Comparison of ENCODE assay signal across 8 mouse cellular contexts in genomic region chr2:120068555-120069465, GRCm38 (mm10). TPM values are rescaled to one million over a fixed set of nuclear protein-coding genes. Genes with fewer than 3 reads are reported as not detected.
DNase-seq lines count a peak whose midpoint lies in the region; ATAC-seq and TF ChIP-seq lines count a peak whose summit lies in the region.

No protein-coding gene starts in this region.

- H3K4me2 ChIP-seq in hindbrain, embryonic 13.5 days: peak overlapping the region; percentile 19; the same call in 1 of the 2 replicates
- no peak overlapping the region for H3K4me2 ChIP-seq in liver, embryonic 12.5 days
- no peak overlapping the region for H3K4me2 ChIP-seq in neural tube, embryonic 15.5 days

- peak overlapping the region; percentile 26; the same call in 1 of the 2 replicates for H3K9ac ChIP-seq in hindbrain, embryonic 13.5 days
- no peak overlapping the region for H3K9ac ChIP-seq in liver, embryonic 12.5 days
- no peak overlapping the region for H3K9ac ChIP-seq in neural tube, embryonic 15.5 days (replicated peaks)

- H3K4me3 ChIP-seq in G1E (ENCODE audit: low read depth, low read length): no peak overlapping the region
- no peak overlapping the region for H3K4me3 ChIP-seq in hindbrain, embryonic 13.5 days
- H3K4me3 ChIP-seq in liver, embryonic 12.5 days: no peak overlapping the region
- no peak overlapping the region for H3K4me3 ChIP-seq in neural tube, embryonic 15.5 days (replicated peaks)

- H3K27me3 ChIP-seq in G1E (ENCODE audit: insufficient read depth, low read length): peaks cover 53% of the 10 kb centered on the region
- no peaks in the 10 kb centered on the region for H3K27me3 ChIP-seq in hindbrain, embryonic 13.5 days
- H3K27me3 ChIP-seq in liver, embryonic 12.5 days (replicated peaks): peaks cover 10% of the 10 kb centered on the region; the same call in 1 of the 2 replicates
- no peaks in the 10 kb centered on the region; the same call in 1 of the 2 replicates for H3K27me3 ChIP-seq in neural tube, embryonic 15.5 days (replicated peaks)

- H3K4me1 ChIP-seq in G1E (ENCODE audit: insufficient read depth, low read depth, low read length): no peaks in the 10 kb centered on the region
- H3K4me1 ChIP-seq in hindbrain, embryonic 13.5 days (replicated peaks): peaks cover 11% of the 10 kb centered on the region
- no peaks in the 10 kb centered on the region for H3K4me1 ChIP-seq in liver, embryonic 12.5 days
- peaks cover 7% of the 10 kb centered on the region; the same call in 1 of the 2 replicates for H3K4me1 ChIP-seq in neural tube, embryonic 15.5 days

- DNase-seq in adrenal gland, postnatal 10 days: peak; percentile 68
- DNase-seq in adrenal gland, postnatal 4 days (ENCODE audit: low spot score in 2 of 2): no peak
- DNase-seq in G1E (ENCODE audit: low spot score): no peak
- DNase-seq in embryo, embryonic 10.5 days (ENCODE audit: low spot score): peak; percentile 77

- H3K27ac ChIP-seq in hindbrain, embryonic 13.5 days: no peak overlapping the region
- H3K27ac ChIP-seq in liver, embryonic 12.5 days: no peak overlapping the region
- no peak overlapping the region for H3K27ac ChIP-seq in neural tube, embryonic 15.5 days (replicated peaks)

- no peaks in the 10 kb centered on the region for H3K36me3 ChIP-seq in G1E (replicated peaks)
- H3K36me3 ChIP-seq in hindbrain, embryonic 13.5 days: no peaks in the 10 kb centered on the region
- no peaks in the 10 kb centered on the region for H3K36me3 ChIP-seq in liver, embryonic 12.5 days
- no peaks in the 10 kb centered on the region for H3K36me3 ChIP-seq in neural tube, embryonic 15.5 days

- TF ChIP-seq CTCF in G1E (IDR thresholded peaks at IDR 0.05; ENCODE audit: low read depth, low read length): 0 out of 2 replicates have a peak, but pooled peaks have one; percentile 22

- ATAC-seq in G1E (ENCODE audit: extremely low read depth, insufficient number of reproducible peaks, low FRiP score, poor library complexity, severe bottlenecking): no peak
- ATAC-seq in hindbrain, embryonic 13.5 days (ENCODE audit: low FRiP score): peak; percentile 33; the same call in 1 of the 2 replicates
- peak; percentile 40 for ATAC-seq in liver, embryonic 12.5 days
- ATAC-seq in neural tube, embryonic 15.5 days (ENCODE audit: low FRiP score): peak; percentile 46
- no peak for ATAC-seq in activated CD4-positive, CD25-positive, alpha-beta regulatory T cell, adult 4 months

- no peaks in the 10 kb centered on the region for H3K9me3 ChIP-seq in G1E (replicated peaks)
- H3K9me3 ChIP-seq in hindbrain, embryonic 13.5 days: no peaks in the 10 kb centered on the region
- H3K9me3 ChIP-seq in liver, embryonic 12.5 days (replicated peaks): no peaks in the 10 kb centered on the region
- no peaks in the 10 kb centered on the region for H3K9me3 ChIP-seq in neural tube, embryonic 15.5 days (replicated peaks)

- 39% methylated on average over 16 of the region's 16 CpGs for WGBS in hindbrain, embryonic 13.5 days
- 46% methylated on average over 16 of the region's 16 CpGs for WGBS in liver, embryonic 12.5 days (ENCODE audit: insufficient replicate concordance)
- WGBS in neural tube, embryonic 15.5 days: 42% methylated on average over 16 of the region's 16 CpGs

RNA-seq across cellular contexts. Expression of gene Pla2g4b, which starts 35.6 kb away (rescaled TPM):
- 1 to 10 TPM; 1.1 to 4.0 TPM for total RNA-seq in adrenal gland, postnatal 10 days (2021)
- total RNA-seq in adrenal gland, postnatal 4 days (2021): 1 to 10 TPM; 3.6 to 3.7 TPM
- total RNA-seq in G1E (2014; fragmentation: Nextera tagmentation): 0.19 TPM in 1 of 2 replicates, not detected in the other
- 0.06 and 0.27 TPM in 2 replicates for total RNA-seq in G1E (2017)
- 0.35 and 0.59 TPM in 2 replicates for polyA plus RNA-seq in G1E (2012)
- polyA plus RNA-seq in hindbrain, embryonic 13.5 days (2015; fragmentation: Nextera tagmentation; extraction: Ambion mirVana): 3.7 and 4.1 TPM in 2 replicates
- polyA plus RNA-seq in liver, embryonic 12.5 days (2016; fragmentation: Nextera tagmentation; extraction: Ambion mirVana): 0.56 and 0.73 TPM in 2 replicates
- 2.4 and 2.8 TPM in 2 replicates for polyA plus RNA-seq in neural tube, embryonic 15.5 days (2015; fragmentation: Nextera tagmentation; extraction: Ambion mirVana)
- 1 to 10 TPM; 1.7 to 2.3 TPM for polyA plus RNA-seq in activated CD4-positive, CD25-positive, alpha-beta regulatory T cell, adult 4 months (2017; shearing (Covaris generic))

RNA-seq across cellular contexts. Expression of gene Gm28042, which starts 41.5 kb away (rescaled TPM):
- 1 to 10 TPM in 1 of 2 experiments, under 1 TPM in 1; 0.69 to 4.7 TPM for total RNA-seq in adrenal gland, postnatal 10 days (2021)
- total RNA-seq in adrenal gland, postnatal 4 days (2021): 1 to 10 TPM; 1.5 to 4.2 TPM
- total RNA-seq in G1E (2014; fragmentation: Nextera tagmentation) (not detected in 2 replicates), G1E (2017) (0.05 and 0.23 TPM in 2 replicates)
- 0.06 and 0.21 TPM in 2 replicates for polyA plus RNA-seq in G1E (2012)
- 5.2 and 5.6 TPM in 2 replicates for polyA plus RNA-seq in hindbrain, embryonic 13.5 days (2015; fragmentation: Nextera tagmentation; extraction: Ambion mirVana)
- polyA plus RNA-seq in liver, embryonic 12.5 days (2016; fragmentation: Nextera tagmentation; extraction: Ambion mirVana): 0.86 and 2.0 TPM in 2 replicates
- 4.4 and 5.1 TPM in 2 replicates for polyA plus RNA-seq in neural tube, embryonic 15.5 days (2015; fragmentation: Nextera tagmentation; extraction: Ambion mirVana)
- polyA plus RNA-seq in activated CD4-positive, CD25-positive, alpha-beta regulatory T cell, adult 4 months (2017; shearing (Covaris generic)): 1 to 10 TPM in 1 of 2 experiments, under 1 TPM in 1; 0.93 to 2.2 TPM

RNA-seq across cellular contexts. Expression of gene Jmjd7, which starts 41.5 kb away (rescaled TPM):
- 10 to 100 TPM in 1 of 2 experiments, 1 to 10 TPM in 1; 9.3 to 11.9 TPM for total RNA-seq in adrenal gland, postnatal 10 days (2021)
- 10 to 100 TPM; 15.0 to 16.8 TPM for total RNA-seq in adrenal gland, postnatal 4 days (2021)
- total RNA-seq in G1E (2014; fragmentation: Nextera tagmentation): 2.8 and 3.7 TPM in 2 replicates
- total RNA-seq in G1E (2017): 0.66 and 0.70 TPM in 2 replicates
- 3.2 TPM in 2 replicates for polyA plus RNA-seq in G1E (2012)
- 23.5 and 25.9 TPM in 2 replicates for polyA plus RNA-seq in hindbrain, embryonic 13.5 days (2015; fragmentation: Nextera tagmentation; extraction: Ambion mirVana)
- polyA plus RNA-seq in liver, embryonic 12.5 days (2016; fragmentation: Nextera tagmentation; extraction: Ambion mirVana): 8.5 and 9.7 TPM in 2 replicates
- polyA plus RNA-seq in neural tube, embryonic 15.5 days (2015; fragmentation: Nextera tagmentation; extraction: Ambion mirVana): 20.3 and 20.7 TPM in 2 replicates
- 10 to 100 TPM; 19.2 to 24.2 TPM for polyA plus RNA-seq in activated CD4-positive, CD25-positive, alpha-beta regulatory T cell, adult 4 months (2017; shearing (Covaris generic))

Comparison
In these comparisons a context has a peak if more than half of its experiments do, and no peak if none do; other contexts are left out.
1. DNase-seq: peak in adrenal gland, postnatal 10 days (single experiment) and embryo, embryonic 10.5 days (single experiment); none in adrenal gland, postnatal 4 days (0 of 2) and G1E (single experiment).
2. ATAC-seq: peak in hindbrain, embryonic 13.5 days (single experiment), liver, embryonic 12.5 days (single experiment) and neural tube, embryonic 15.5 days (single experiment); none in G1E (single experiment) and activated CD4-positive, CD25-positive, alpha-beta regulatory T cell, adult 4 months (single experiment).